Mouse (Mus musculus) neural tube, embryonic 14.5 days (tissue): ENCODE measurements around the gene Olfr666. TPM values are rescaled to one million over a fixed set of nuclear protein-coding genes. Genes with fewer than 3 reads are reported as not detected.
"Not testable (repeated sequence)": the region's sequence is repeated elsewhere in the genome, so short reads cannot be mapped to it uniquely, and the experiment has no call there.

Source experiments
- ATAC-seq: fragments of 200-750 bp; cut with Nextera tagmentation; 2 replicates; pipeline ENCODE4 v1.8.0; 2017; ENCODE audit warnings: low read depth, mild to moderate bottlenecking, moderate TSS enrichment, moderate library complexity
- H3K27ac ChIP-seq: fragments of 300-500 bp; sonication (generic); 2 replicates; pipeline ENCODE4 v1.5.1; 2014; ENCODE audit warnings: low read depth, mild to moderate bottlenecking, control low read depth, low read length, moderate library complexity, mixed read lengths
- H3K27me3 ChIP-seq: fragments of 300-500 bp; sonication (generic); 2 replicates; pipeline ENCODE4 v1.6.1; 2014; ENCODE audit warnings: low read length; ENCODE audit not compliant: control insufficient read depth, insufficient read depth
- H3K36me3 ChIP-seq: fragments of 300-500 bp; sonication (generic); 2 replicates; pipeline ENCODE4 v1.6.1; 2014; ENCODE audit warnings: low read length, mixed read lengths; ENCODE audit not compliant: control insufficient read depth, insufficient read depth
- H3K4me1 ChIP-seq: fragments of 300-500 bp; sonication (generic); 2 replicates; pipeline ENCODE4 v1.6.1; 2014; ENCODE audit warnings: low read length; ENCODE audit not compliant: control insufficient read depth, insufficient read depth
- H3K4me2 ChIP-seq: fragments of 300-500 bp; sonication (generic); 2 replicates; pipeline ENCODE4 v1.6.1; 2014; ENCODE audit warnings: mild to moderate bottlenecking, low read depth, low read length, control low read depth
- H3K4me3 ChIP-seq: fragments of 300-500 bp; sonication (generic); 2 replicates; pipeline ENCODE4 v1.5.1; 2014; ENCODE audit warnings: low read depth, low read length, control low read depth, mixed read lengths
- H3K9ac ChIP-seq: fragments of 300-500 bp; sonication (generic); replicated peaks from 2 replicates; pipeline ENCODE4 v1.6.1; 2014; ENCODE audit warnings: low read depth, mild to moderate bottlenecking, control low read depth, low read length, mixed read lengths
- H3K9me3 ChIP-seq: fragments of 300-500 bp; sonication (generic); 2 replicates; pipeline ENCODE4 v1.6.1; 2016; ENCODE audit warnings: low read length; ENCODE audit not compliant: control insufficient read depth
- WGBS: fragments of 180-500 bp; shearing (Covaris S2); extraction: QIAGEN DNeasy Blood & Tissue Kit; methylation state at CpG from one replicate; pipeline ENCODE4 v1.1.7; 2014; 5-methylcytosine and 5-hydroxymethylcytosine counted together
- polyA plus RNA-seq: library from polyadenylated mRNA; unstranded; fragments of >200 nt; fragmentation: Nextera tagmentation; extraction: Ambion mirVana; gene quantifications from 2 replicates; pipeline ENCODE4 v1.2.1, GENCODE M21; 2014

Gene Olfr666
- polyA plus RNA-seq, 1 experiment from 2014 or later: not detected

- H3K4me1 ChIP-seq, H3K9ac ChIP-seq, H3K9me3 ChIP-seq, ATAC-seq, H3K27ac ChIP-seq, H3K27me3 ChIP-seq, H3K36me3 ChIP-seq, H3K4me2 ChIP-seq, H3K4me3 ChIP-seq: not testable (repeated sequence)
- WGBS: 85% methylated on average over 2 of the region's 2 CpGs
Measured at GRCm38 (mm10) chr7:104851546-104851945, 44.2 kb downstream of the Olfr666 start.

- Histone ChIP-seq H3K4me2 (no peak overlapping the region), H3K27me3 (no peaks in the 10 kb centered on the region), H3K4me1 (no peaks in the 10 kb centered on the region), H3K36me3 (no peaks in the 10 kb centered on the region), H3K9me3 (no peaks in the 10 kb centered on the region), H3K4me3 (no peak overlapping the region), H3K27ac (no peak overlapping the region), H3K9ac (no peak overlapping the region)
- WGBS: 77% methylated on average over 1 of the region's 1 CpGs
- no peak for ATAC-seq
Measured at GRCm38 (mm10) chr7:104843731-104844287, 51.9 kb downstream of the Olfr666 start.

GRCm38 (mm10) chr7:104842503-104842902, 53.2 kb downstream of the Olfr666 start, which contains the start of gene Usp17lb:
Gene Usp17lb (minus strand): TSS chr7:104842603.
- no peaks in the 10 kb centered on the region for H3K4me1 ChIP-seq
- H3K9ac ChIP-seq: no peak within 1 kb of the TSS
- H3K27ac ChIP-seq: no peak within 1 kb of the TSS
- 68% methylated on average over 1 of the region's 1 CpGs for WGBS
- H3K36me3 ChIP-seq: no peaks in the 10 kb centered on the region
- no peak within 1 kb of the TSS for H3K4me2 ChIP-seq
- no peak within 1 kb of the TSS for H3K4me3 ChIP-seq
- no peaks in the 10 kb centered on the region for H3K9me3 ChIP-seq
- no peaks in the 10 kb centered on the region for H3K27me3 ChIP-seq
- ATAC-seq: no peak

Other genes starting within 250 kb of the Olfr666 start
- 0.09 and 0.16 TPM in 2 replicates for gene Olfr658, start 248.6 kb downstream of the Olfr666 start, polyA plus RNA-seq
- gene Olfr659, start 229.2 kb downstream of the Olfr666 start, polyA plus RNA-seq: not detected in 2 replicates
- gene Olfr661, start 209.5 kb downstream of the Olfr666 start, polyA plus RNA-seq: not detected in 2 replicates
- not detected in 2 replicates for gene Usp17le, start 118.5 kb downstream of the Olfr666 start, polyA plus RNA-seq
- gene Usp17lb, start 53.3 kb downstream of the Olfr666 start, polyA plus RNA-seq: not detected in 2 replicates
- gene Usp17la, start 38.9 kb downstream of the Olfr666 start, polyA plus RNA-seq: not detected in 2 replicates
- gene Olfr665, start 17.9 kb downstream of the Olfr666 start, polyA plus RNA-seq: not detected in 2 replicates
- gene Olfr667, start 25.5 kb upstream of the Olfr666 start, polyA plus RNA-seq: not detected in 2 replicates
- gene Olfr668, start 32.1 kb upstream of the Olfr666 start, polyA plus RNA-seq: not detected in 2 replicates
- not detected in 2 replicates for gene Olfr669, start 38.3 kb upstream of the Olfr666 start, polyA plus RNA-seq
- not detected in 2 replicates for gene Olfr670, start 66.7 kb upstream of the Olfr666 start, polyA plus RNA-seq
- not detected in 2 replicates for gene Olfr671, start 83.2 kb upstream of the Olfr666 start, polyA plus RNA-seq
- gene Olfr672, start 106.1 kb upstream of the Olfr666 start, polyA plus RNA-seq: not detected in 2 replicates
- gene Olfr675, start 132.5 kb upstream of the Olfr666 start, polyA plus RNA-seq: not detected in 2 replicates
- not detected in 2 replicates for gene Olfr676, start 136.7 kb upstream of the Olfr666 start, polyA plus RNA-seq
- gene Olfr677, start 155.4 kb upstream of the Olfr666 start, polyA plus RNA-seq: not detected in 2 replicates
- gene Olfr678, start 168.5 kb upstream of the Olfr666 start, polyA plus RNA-seq: not detected in 2 replicates
- gene Olfr679, start 185.3 kb upstream of the Olfr666 start, polyA plus RNA-seq: not detected in 2 replicates
- not detected in 2 replicates for gene Olfr680-ps1, start 196.9 kb upstream of the Olfr666 start, polyA plus RNA-seq
- not detected in 2 replicates for gene Olfr681, start 220.9 kb upstream of the Olfr666 start, polyA plus RNA-seq